Mouse (Mus musculus): ENCODE measurements around the gene Rabep2. TPM values are rescaled to one million over a fixed set of nuclear protein-coding genes. Genes with fewer than 3 reads are reported as not detected.
A peak's percentile ranks its signal among the peaks of the same experiment; 100 is the strongest.

Rabep2 gene
- polyA plus RNA-seq, 1 experiment from 2014 or later, result 30.5 TPM

DNA sequence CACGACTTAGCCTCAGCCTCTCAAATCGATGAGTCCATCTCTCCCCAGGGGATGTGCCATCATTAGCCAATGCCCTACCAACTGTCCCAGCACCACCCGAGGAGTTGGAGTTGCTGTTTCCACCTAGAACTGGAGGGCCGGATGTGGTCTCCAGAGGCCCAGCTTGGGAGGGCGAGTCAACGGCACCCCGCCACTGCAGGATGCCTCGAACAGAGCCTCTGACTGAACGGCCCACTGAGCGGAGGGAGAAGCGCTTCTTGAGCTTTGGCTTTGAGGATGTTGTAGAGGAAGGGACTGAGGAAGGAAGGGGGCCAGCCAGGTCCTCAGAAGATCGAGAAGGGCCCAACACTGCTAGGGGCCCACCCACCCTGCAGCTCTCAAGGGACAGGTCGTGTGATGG is 43.7 kb downstream of the Rabep2 start:
- Histone ChIP-seq H3K4me3 (ENCODE audit: low read length) (no peak overlapping the region), H3K9ac (ENCODE audit: low read depth, low read length) (no peak overlapping the region), H3K36me3 (ENCODE audit: control insufficient read depth, insufficient read depth, low read length) (peaks cover 55% of the 10 kb centered on the region), H3K27me3 (ENCODE audit: control insufficient read depth, insufficient read depth, low read length) (no peaks in the 10 kb centered on the region), H3K27ac (ENCODE audit: low read depth, low read length) (no peak overlapping the region), H3K9me3 (ENCODE audit: control insufficient read depth, low read length) (no peaks in the 10 kb centered on the region), H3K4me2 (replicated peaks; ENCODE audit: low read depth, low read length) (no peak overlapping the region), H3K4me1 (ENCODE audit: control insufficient read depth, insufficient read depth, low read length) (peaks cover 9% of the 10 kb centered on the region)
- ATAC-seq (ENCODE audit: low FRiP score, low TSS enrichment), result no peak
- 88% methylated on average over 13 of the region's 13 CpGs for WGBS

- Histone ChIP-seq H3K27ac (ENCODE audit: low read depth, low read length) (no peak overlapping the region), H3K4me3 (ENCODE audit: low read length) (no peak overlapping the region), H3K4me1 (ENCODE audit: control insufficient read depth, insufficient read depth, low read length) (peaks cover 9% of the 10 kb centered on the region), H3K27me3 (ENCODE audit: control insufficient read depth, insufficient read depth, low read length) (no peaks in the 10 kb centered on the region), H3K4me2 (replicated peaks; ENCODE audit: low read depth, low read length) (no peak overlapping the region), H3K36me3 (ENCODE audit: control insufficient read depth, insufficient read depth, low read length) (peaks cover 51% of the 10 kb centered on the region), H3K9me3 (ENCODE audit: control insufficient read depth, low read length) (no peaks in the 10 kb centered on the region), H3K9ac (ENCODE audit: low read depth, low read length) (no peak overlapping the region)
- 94% methylated on average over 16 of the region's 16 CpGs for WGBS
- ATAC-seq (ENCODE audit: low FRiP score, low TSS enrichment), result no peak
Observed at GRCm38 (mm10) chr7:126472713-126473112, 44.2 kb downstream of the Rabep2 start.

DNA sequence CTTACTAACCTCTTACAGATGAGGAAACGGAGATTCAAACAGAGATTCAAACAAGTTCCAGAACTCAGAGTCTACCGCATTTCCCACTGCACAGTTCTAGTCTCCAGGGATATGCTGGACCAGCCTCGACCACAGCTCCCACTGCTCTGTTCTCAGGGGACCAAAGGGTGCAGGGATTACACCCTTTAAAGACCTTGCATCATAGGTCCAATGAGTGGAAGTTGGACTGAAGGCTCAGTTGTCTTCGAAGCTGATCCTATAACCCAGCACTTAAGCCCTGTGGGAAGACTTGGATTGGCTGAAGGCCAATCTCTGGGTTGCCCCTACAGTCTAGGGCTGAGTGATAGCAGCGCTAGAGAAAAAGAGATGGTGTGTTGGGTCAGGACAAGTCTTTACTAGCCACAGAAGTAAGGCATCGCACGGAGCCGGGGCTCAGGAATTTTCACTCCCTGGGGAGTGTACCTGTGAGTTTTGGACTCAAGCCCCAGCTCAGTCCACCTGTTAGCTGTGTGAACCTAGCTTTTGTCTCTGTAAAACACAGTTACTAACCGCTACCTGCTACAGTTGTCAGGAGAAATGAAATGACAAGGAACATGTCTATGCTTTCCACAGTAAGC is 45.0 kb downstream of the Rabep2 start:
- H3K4me1 ChIP-seq (ENCODE audit: control insufficient read depth, insufficient read depth, low read length), result peaks cover 9% of the 10 kb centered on the region
- peak overlapping the region; percentile 62 for H3K4me2 ChIP-seq (replicated peaks; ENCODE audit: low read depth, low read length)
- ATAC-seq (ENCODE audit: low FRiP score, low TSS enrichment), result no peak
- WGBS, result 83% methylated on average over 9 of the region's 9 CpGs
- H3K4me3 ChIP-seq (ENCODE audit: low read length), result peak overlapping the region; percentile 95
- no peaks in the 10 kb centered on the region for H3K27me3 ChIP-seq (ENCODE audit: control insufficient read depth, insufficient read depth, low read length)
- peak overlapping the region; percentile 97; the same call in 1 of the 2 replicates for H3K9ac ChIP-seq (ENCODE audit: low read depth, low read length)
- no peaks in the 10 kb centered on the region for H3K9me3 ChIP-seq (ENCODE audit: control insufficient read depth, low read length)
- no peak overlapping the region for H3K27ac ChIP-seq (ENCODE audit: low read depth, low read length)
- H3K36me3 ChIP-seq (ENCODE audit: control insufficient read depth, insufficient read depth, low read length), result peaks cover 43% of the 10 kb centered on the region

GRCm38 (mm10) chr7:126474486-126474955 is 46.0 kb downstream of the Rabep2 start:
- no peaks in the 10 kb centered on the region for H3K27me3 ChIP-seq (ENCODE audit: control insufficient read depth, insufficient read depth, low read length)
- H3K9me3 ChIP-seq (ENCODE audit: control insufficient read depth, low read length), result no peaks in the 10 kb centered on the region
- peak; percentile 59 for ATAC-seq (ENCODE audit: low FRiP score, low TSS enrichment)
- WGBS, result 2% methylated on average over 26 of the region's 27 CpGs
- peak overlapping the region; percentile 95 for H3K4me3 ChIP-seq (ENCODE audit: low read length)
- peak overlapping the region; percentile 95 for H3K27ac ChIP-seq (ENCODE audit: low read depth, low read length)
- H3K9ac ChIP-seq (ENCODE audit: low read depth, low read length), result peak overlapping the region; percentile 97
- peaks cover 9% of the 10 kb centered on the region for H3K4me1 ChIP-seq (ENCODE audit: control insufficient read depth, insufficient read depth, low read length)
- peaks cover 33% of the 10 kb centered on the region for H3K36me3 ChIP-seq (ENCODE audit: control insufficient read depth, insufficient read depth, low read length)
- H3K4me2 ChIP-seq (replicated peaks; ENCODE audit: low read depth, low read length), result peak overlapping the region; percentile 62

DNA sequence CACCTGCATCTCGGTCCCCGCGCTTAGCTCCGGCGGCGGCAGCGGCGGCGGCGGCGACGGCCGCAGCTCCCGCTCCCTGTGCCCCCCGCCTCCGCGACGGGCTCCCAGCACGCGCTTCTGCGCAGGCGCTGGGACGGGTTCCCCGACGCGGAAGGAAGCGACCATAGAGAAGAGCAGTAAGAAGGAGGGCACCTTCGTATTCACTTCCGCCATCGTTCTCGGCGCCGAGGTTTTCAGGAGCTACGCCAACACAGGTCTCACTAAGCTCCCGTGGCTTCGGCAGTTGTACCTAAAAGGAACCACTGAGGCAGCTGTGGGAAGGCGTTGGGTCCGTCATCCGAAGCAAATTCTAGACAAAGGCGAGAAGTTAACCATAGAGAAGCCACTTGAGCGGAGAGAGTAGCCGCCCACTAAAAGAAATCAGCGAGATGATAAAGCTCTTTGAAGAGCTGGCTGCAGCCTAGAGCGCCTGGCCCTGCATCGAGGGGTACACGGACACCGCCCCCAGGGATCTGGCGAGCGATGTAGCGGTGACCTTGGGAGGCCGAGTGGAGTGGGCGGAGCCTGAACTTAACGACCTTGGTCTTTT is 46.5 kb downstream of the Rabep2 start, which contains the start of gene Sh2b1:
TSS of gene Sh2b1 (minus strand) at position 432 of the 589 bp plus-strand sequence.
- peak within 1 kb of the TSS; percentile 95 for H3K4me3 ChIP-seq (ENCODE audit: low read length)

GRCm38 (mm10) chr7:126481699-126482098 is 53.1 kb downstream of the Rabep2 start:
- 24% methylated on average over 5 of the region's 5 CpGs for WGBS
- Histone ChIP-seq H3K4me1 (ENCODE audit: control insufficient read depth, insufficient read depth, low read length) (0 out of 2 replicates have a peak, but pooled peaks cover 3% of the 10 kb centered on the region), H3K4me2 (replicated peaks; ENCODE audit: low read depth, low read length) (no peak overlapping the region), H3K9ac (ENCODE audit: low read depth, low read length) (no peak overlapping the region), H3K36me3 (ENCODE audit: control insufficient read depth, insufficient read depth, low read length) (no peaks in the 10 kb centered on the region), H3K4me3 (ENCODE audit: low read length) (no peak overlapping the region), H3K9me3 (ENCODE audit: control insufficient read depth, low read length) (no peaks in the 10 kb centered on the region), H3K27ac (ENCODE audit: low read depth, low read length) (no peak overlapping the region), H3K27me3 (ENCODE audit: control insufficient read depth, insufficient read depth, low read length) (no peaks in the 10 kb centered on the region)
- no peak for ATAC-seq (ENCODE audit: low FRiP score, low TSS enrichment)

More for the DNA sequence above, 46.5 kb downstream of the Rabep2 start, which contains the start of gene Sh2b1:
- Histone ChIP-seq H3K9me3 (ENCODE audit: control insufficient read depth, low read length) (no peaks in the 10 kb centered on the region), H3K4me2 (replicated peaks; ENCODE audit: low read depth, low read length) (peak within 1 kb of the TSS; percentile 62), H3K4me1 (ENCODE audit: control insufficient read depth, insufficient read depth, low read length) (peaks cover 9% of the 10 kb centered on the region), H3K27ac (ENCODE audit: low read depth, low read length) (peak within 1 kb of the TSS; percentile 95), H3K36me3 (ENCODE audit: control insufficient read depth, insufficient read depth, low read length) (peaks cover 27% of the 10 kb centered on the region), H3K9ac (ENCODE audit: low read depth, low read length) (peak within 1 kb of the TSS; percentile 97), H3K27me3 (ENCODE audit: control insufficient read depth, insufficient read depth, low read length) (no peaks in the 10 kb centered on the region)
- under 1% methylated on average over 53 of the region's 53 CpGs for WGBS
- ATAC-seq (ENCODE audit: low FRiP score, low TSS enrichment), result peak; percentile 93

DNA sequence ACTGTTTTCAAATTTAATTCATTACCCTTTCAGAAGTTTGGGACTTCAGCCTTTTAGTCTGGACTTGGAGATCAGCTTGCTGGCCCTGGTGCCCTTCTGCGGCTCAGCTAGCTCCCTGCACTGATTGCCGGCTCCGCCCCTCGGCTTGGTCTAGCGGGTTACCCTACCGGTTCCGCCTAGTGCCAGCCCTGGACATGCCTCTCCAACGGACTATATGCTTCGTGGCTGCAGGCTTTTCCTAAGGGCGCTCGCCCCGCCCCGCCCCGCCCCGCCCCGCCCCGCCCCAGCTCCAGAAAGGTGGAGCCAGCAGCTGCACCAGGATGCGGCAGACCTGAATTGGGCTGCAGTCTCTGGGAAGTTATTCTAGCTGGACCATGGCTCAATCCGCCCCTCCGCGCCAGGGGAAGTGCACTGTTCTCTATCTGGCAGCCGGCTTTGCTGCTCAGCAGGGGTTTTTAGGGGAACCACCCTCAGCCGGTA is 53.9 kb downstream of the Rabep2 start:
- Histone ChIP-seq H3K27ac (ENCODE audit: low read depth, low read length) (peak overlapping the region; percentile 55; the same call in 1 of the 2 replicates), H3K4me1 (ENCODE audit: control insufficient read depth, insufficient read depth, low read length) (0 out of 2 replicates have a peak, but pooled peaks cover 3% of the 10 kb centered on the region)
- under 1% methylated on average over 23 of the region's 23 CpGs for WGBS

GRCm38 (mm10) chr7:126487052-126487483 is 58.5 kb downstream of the Rabep2 start, which contains the start of gene Tufm:
Gene Tufm (plus strand): TSS chr7:126487361.
- H3K4me3 ChIP-seq (ENCODE audit: low read length), result peak within 1 kb of the TSS; percentile 58
- peaks cover 34% of the 10 kb centered on the region for H3K36me3 ChIP-seq (ENCODE audit: control insufficient read depth, insufficient read depth, low read length)
- under 1% methylated on average over 32 of the region's 32 CpGs for WGBS
- ATAC-seq (ENCODE audit: low FRiP score, low TSS enrichment), result peak; percentile 93
- H3K4me2 ChIP-seq (replicated peaks; ENCODE audit: low read depth, low read length), result peak within 1 kb of the TSS; percentile 92
- peak within 1 kb of the TSS; percentile 66 for H3K9ac ChIP-seq (ENCODE audit: low read depth, low read length)
- H3K9me3 ChIP-seq (ENCODE audit: control insufficient read depth, low read length), result no peaks in the 10 kb centered on the region
- H3K27ac ChIP-seq (ENCODE audit: low read depth, low read length), result peak within 1 kb of the TSS; percentile 44; the same call in 1 of the 2 replicates
- H3K27me3 ChIP-seq (ENCODE audit: control insufficient read depth, insufficient read depth, low read length), result no peaks in the 10 kb centered on the region
- 0 out of 2 replicates have a peak, but pooled peaks cover 5% of the 10 kb centered on the region for H3K4me1 ChIP-seq (ENCODE audit: control insufficient read depth, insufficient read depth, low read length)

More for the DNA sequence above, 53.9 kb downstream of the Rabep2 start:
- peak overlapping the region; percentile 58 for H3K9ac ChIP-seq (ENCODE audit: low read depth, low read length)
- no peaks in the 10 kb centered on the region for H3K9me3 ChIP-seq (ENCODE audit: control insufficient read depth, low read length)
- H3K27me3 ChIP-seq (ENCODE audit: control insufficient read depth, insufficient read depth, low read length), result no peaks in the 10 kb centered on the region
- H3K4me2 ChIP-seq (replicated peaks; ENCODE audit: low read depth, low read length), result peak overlapping the region; percentile 51
- H3K36me3 ChIP-seq (ENCODE audit: control insufficient read depth, insufficient read depth, low read length), result no peaks in the 10 kb centered on the region
- peak overlapping the region; percentile 32 for H3K4me3 ChIP-seq (ENCODE audit: low read length)
- ATAC-seq (ENCODE audit: low FRiP score, low TSS enrichment), result peak; percentile 89

Data from kidney, embryonic 14.5 days (tissue).